Mouse (Mus musculus): ENCODE data around the gene Scg5. TPM values are rescaled to one million over a fixed set of nuclear protein-coding genes. Genes with fewer than 3 reads are reported as not detected.
A peak's percentile ranks its signal among the peaks of the same experiment; 100 is the strongest.

The Scg5 gene
- 0.61 and 0.85 TPM in 2 replicates for polyA plus RNA-seq (2016; fragmentation: Nextera tagmentation; extraction: Ambion mirVana)

DNA sequence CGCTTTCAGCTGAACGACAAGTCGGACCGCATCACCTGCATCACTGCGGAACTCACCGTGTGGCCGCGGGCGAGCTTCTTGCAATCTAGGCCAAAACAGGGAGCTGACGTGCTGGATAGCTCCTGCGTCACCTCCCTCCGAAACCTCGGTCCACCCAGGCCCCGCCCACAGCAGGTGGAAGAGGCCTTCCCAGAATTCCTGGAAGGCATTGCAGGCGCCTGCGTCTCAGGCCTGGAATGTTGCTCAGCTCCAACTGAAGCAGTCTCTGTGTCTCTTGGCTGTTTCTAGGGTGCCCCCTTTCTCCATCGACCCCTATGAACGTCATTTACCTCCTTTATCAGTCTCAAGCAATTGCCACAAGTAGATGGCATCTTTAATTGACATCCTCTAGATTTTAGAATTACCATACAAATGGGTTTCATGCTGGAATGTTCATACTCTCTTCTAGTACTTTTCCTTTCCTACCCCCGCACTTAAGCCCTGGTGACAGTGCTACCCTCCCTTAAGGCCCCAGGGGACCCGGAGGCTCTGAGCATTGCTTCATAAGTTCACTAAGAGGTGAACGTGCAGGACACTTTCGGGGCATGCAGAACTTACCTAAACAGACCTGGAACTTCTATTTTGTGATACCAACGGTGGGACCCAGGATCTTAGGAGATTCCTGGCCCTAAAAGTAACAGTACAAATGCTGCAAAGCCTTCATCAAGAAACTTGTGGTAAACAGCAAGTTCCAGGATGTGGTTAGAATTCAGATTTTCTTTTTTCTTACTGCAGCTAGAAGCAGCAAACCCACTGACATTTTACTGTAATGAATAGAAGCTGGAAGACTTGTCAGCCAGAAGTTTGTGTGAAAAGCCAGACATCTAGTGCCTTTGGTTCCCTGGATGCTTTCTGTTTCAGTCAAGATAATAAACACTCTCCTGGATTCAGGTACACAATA, at the start of gene Scg5:
TSS of gene Scg5 (minus strand) at position 179 of the 940 bp plus-strand sequence.
- H3K27ac ChIP-seq = no peak within 1 kb of the TSS
- WGBS = 12% methylated on average over 23 of the region's 23 CpGs

DNA sequence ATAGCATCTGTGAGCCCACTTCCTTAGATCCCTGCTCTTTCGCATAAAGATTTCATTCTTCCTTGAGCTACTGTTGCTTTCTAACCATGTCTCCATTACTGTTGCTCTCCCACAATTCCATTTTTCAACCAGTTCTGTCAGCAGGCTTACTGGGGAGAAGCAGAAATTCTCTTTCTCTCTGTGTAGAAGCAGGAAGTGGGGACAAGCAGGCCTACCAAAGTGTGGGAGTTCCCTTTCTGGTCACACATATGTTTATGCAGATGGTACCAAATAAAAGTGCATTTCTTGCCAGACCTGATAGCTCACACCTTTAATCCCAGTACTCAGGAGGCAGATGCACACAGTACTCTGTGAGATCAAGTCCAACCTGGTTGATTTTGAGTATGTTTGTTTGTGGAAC, 41.2 kb upstream of the Scg5 start:
- no peak overlapping the region for H3K27ac ChIP-seq
- no peaks in the 10 kb centered on the region for H3K9me3 ChIP-seq (replicated peaks)
- no peaks in the 10 kb centered on the region for H3K36me3 ChIP-seq
- H3K4me3 ChIP-seq = no peak overlapping the region
- 93% methylated on average over 1 of the region's 1 CpGs for WGBS
- no peaks in the 10 kb centered on the region for H3K27me3 ChIP-seq (ENCODE audit: low read depth, poor library complexity, severe bottlenecking)
- no peak for DNase-seq (ENCODE audit: low spot score)
- no peaks in the 10 kb centered on the region for H3K4me1 ChIP-seq

More for the DNA sequence above, at the start of gene Scg5:
- H3K36me3 ChIP-seq = peaks cover 35% of the 10 kb centered on the region
- H3K27me3 ChIP-seq (ENCODE audit: low read depth, poor library complexity, severe bottlenecking) = no peaks in the 10 kb centered on the region
- peaks cover 11% of the 10 kb centered on the region for H3K4me1 ChIP-seq
- peak; percentile 79 for DNase-seq (ENCODE audit: low spot score)
- peak within 1 kb of the TSS; percentile 47 for H3K4me3 ChIP-seq
- no peaks in the 10 kb centered on the region for H3K9me3 ChIP-seq (replicated peaks)

DNA sequence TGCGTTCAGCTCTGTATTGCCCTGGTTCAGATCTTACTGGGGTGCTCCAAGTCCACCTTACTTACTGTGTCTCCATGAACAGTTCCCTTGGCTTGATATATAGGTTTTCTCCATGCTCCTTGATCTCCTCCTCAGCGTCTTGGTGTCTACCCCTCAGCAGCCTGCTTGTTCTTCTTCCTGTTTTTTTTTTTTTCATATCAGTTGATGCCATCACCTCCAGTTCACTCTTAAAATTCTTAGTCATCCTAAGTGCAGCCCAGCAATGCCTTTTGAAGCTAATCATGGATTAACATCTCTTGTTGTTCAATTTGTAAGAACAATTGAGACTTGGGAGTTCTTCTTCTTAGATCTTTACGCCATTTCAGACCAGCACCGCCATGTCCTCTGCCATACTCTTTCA, 39.5 kb upstream of the Scg5 start:
- DNase-seq (ENCODE audit: low spot score) = no peak
- Histone ChIP-seq H3K36me3 (no peaks in the 10 kb centered on the region), H3K9me3 (replicated peaks) (no peaks in the 10 kb centered on the region), H3K4me3 (no peak overlapping the region), H3K27me3 (ENCODE audit: low read depth, poor library complexity, severe bottlenecking) (no peaks in the 10 kb centered on the region), H3K27ac (no peak overlapping the region), H3K4me1 (no peaks in the 10 kb centered on the region)
- WGBS = 83% methylated on average over 4 of the region's 4 CpGs

GRCm38 (mm10) chr2:113866155-113866554, 37.2 kb upstream of the Scg5 start:
- Histone ChIP-seq H3K9me3 (replicated peaks) (no peaks in the 10 kb centered on the region), H3K36me3 (no peaks in the 10 kb centered on the region), H3K27ac (no peak overlapping the region), H3K4me1 (no peaks in the 10 kb centered on the region), H3K27me3 (ENCODE audit: low read depth, poor library complexity, severe bottlenecking) (no peaks in the 10 kb centered on the region), H3K4me3 (no peak overlapping the region)
- no peak for DNase-seq (ENCODE audit: low spot score)
- WGBS = 63% methylated on average over 2 of the region's 2 CpGs

DNA sequence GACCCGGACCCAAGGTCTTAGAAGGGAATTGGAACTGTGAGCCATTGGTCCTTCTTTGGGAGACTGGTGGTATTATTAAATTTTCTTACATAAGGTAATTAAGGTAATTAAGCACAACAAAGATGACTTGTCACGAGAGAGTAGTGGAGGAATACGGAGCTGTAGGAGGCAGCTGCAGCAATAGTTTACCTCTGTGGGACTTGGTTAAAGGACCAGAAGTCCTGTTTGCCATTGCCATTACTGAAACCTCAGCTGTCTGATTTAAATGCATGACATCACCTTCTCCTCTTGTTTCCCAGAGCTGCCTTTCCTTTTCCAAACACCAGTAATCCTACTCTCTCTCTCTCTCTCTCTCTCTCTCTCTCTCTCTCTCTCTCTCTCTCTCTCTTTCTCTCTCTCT, 20.2 kb upstream of the Scg5 start:
- no peaks in the 10 kb centered on the region for H3K9me3 ChIP-seq (replicated peaks)
- no peaks in the 10 kb centered on the region for H3K27me3 ChIP-seq (ENCODE audit: low read depth, poor library complexity, severe bottlenecking)
- H3K27ac ChIP-seq = peak overlapping the region; percentile 92
- H3K4me3 ChIP-seq = peak overlapping the region; percentile 87
- WGBS = 3% methylated on average over 3 of the region's 3 CpGs
- no peak for DNase-seq (ENCODE audit: low spot score)
- H3K36me3 ChIP-seq = peaks cover 15% of the 10 kb centered on the region
- peaks cover 20% of the 10 kb centered on the region for H3K4me1 ChIP-seq

DNA sequence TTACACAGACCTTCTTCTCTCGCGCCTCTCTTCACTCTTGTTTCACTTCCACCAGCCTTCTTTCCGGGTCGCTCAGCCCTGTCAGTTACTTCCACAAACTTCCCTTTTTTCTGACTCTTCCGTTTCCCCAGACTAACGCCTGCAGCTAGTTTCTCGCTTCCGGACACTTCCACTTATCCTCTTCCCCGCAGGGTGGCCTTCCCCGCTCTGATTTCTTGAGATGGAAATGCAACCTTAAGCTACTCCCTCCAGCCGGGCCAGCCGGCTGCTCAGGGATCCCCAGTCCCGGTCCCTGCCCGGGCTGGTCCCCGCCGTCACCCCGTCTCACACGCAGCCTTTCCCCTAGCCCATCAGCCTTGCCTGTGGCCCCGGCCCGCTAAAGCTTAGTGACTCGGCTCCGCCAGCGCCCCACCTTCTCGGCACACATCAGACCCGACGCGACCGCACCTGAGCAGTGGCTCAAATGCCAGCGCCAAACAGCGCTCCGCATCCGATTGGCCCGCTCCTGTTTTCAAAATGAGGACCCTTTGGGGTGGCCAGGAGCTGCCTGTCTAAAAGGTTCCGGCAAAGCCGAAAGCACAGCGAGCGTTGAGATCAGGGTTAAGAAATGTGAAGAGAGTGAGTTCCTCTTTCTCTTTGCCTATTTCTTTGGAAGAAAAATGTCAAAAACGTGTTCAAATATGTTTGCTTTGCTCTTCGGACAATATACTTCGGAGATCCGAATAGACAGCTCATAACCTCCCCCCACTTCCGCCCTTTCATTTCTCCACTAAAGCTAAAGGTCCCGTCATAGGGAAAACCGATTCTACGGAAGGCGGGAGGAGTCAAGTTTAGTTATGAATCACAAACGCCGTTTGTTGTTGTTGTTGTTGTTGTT, 19.6 kb upstream of the Scg5 start, which contains the start of gene Arhgap11a:
TSS of gene Arhgap11a (minus strand) at position 417 of the 877 bp plus-strand sequence.
- Histone ChIP-seq H3K36me3 (peaks cover 22% of the 10 kb centered on the region), H3K9me3 (replicated peaks) (no peaks in the 10 kb centered on the region), H3K27me3 (ENCODE audit: low read depth, poor library complexity, severe bottlenecking) (no peaks in the 10 kb centered on the region), H3K4me1 (peaks cover 20% of the 10 kb centered on the region), H3K27ac (peak within 1 kb of the TSS; percentile 92), H3K4me3 (peak within 1 kb of the TSS; percentile 87)
- WGBS = under 1% methylated on average over 48 of the region's 48 CpGs
- DNase-seq (ENCODE audit: low spot score) = peak; percentile 92

DNA sequence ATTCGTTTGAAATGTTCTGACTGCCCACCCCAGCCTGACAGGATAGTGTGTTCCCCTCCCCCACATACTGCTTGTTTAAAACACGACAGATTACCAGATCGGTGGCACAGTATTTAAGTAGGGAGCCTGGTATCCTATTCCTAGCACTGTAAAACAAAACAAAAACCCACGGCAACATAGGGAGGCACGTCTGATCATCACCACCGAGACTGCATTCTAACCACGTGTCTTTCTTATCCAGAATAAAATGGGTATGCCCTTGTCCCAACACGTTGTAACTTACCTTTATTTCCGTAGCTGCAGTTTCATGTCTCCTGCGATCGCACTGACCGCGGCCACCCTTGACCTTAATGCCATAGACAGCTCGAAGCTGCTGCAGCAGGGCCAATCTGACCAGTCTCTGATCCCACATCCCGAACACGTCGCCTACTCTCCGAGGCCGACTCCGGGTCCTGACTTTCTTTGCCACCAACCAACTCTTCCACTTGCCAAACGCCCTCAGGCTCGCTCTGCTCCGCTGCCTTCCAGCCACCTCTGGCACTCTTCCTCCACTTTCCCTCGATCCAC, 18.8 kb upstream of the Scg5 start:
- Histone ChIP-seq H3K9me3 (replicated peaks) (no peaks in the 10 kb centered on the region), H3K27me3 (ENCODE audit: low read depth, poor library complexity, severe bottlenecking) (no peaks in the 10 kb centered on the region), H3K4me1 (peaks cover 20% of the 10 kb centered on the region), H3K36me3 (peaks cover 28% of the 10 kb centered on the region), H3K4me3 (peak overlapping the region; percentile 87), H3K27ac (peak overlapping the region; percentile 92)
- no peak for DNase-seq (ENCODE audit: low spot score)
- under 1% methylated on average over 24 of the region's 24 CpGs for WGBS

GRCm38 (mm10) chr2:113845081-113845480, 16.2 kb upstream of the Scg5 start:
- 87% methylated on average over 4 of the region's 4 CpGs for WGBS
- no peaks in the 10 kb centered on the region for H3K9me3 ChIP-seq (replicated peaks)
- H3K4me1 ChIP-seq = peaks cover 20% of the 10 kb centered on the region
- no peaks in the 10 kb centered on the region for H3K27me3 ChIP-seq (ENCODE audit: low read depth, poor library complexity, severe bottlenecking)
- H3K36me3 ChIP-seq = peaks cover 55% of the 10 kb centered on the region
- no peak overlapping the region for H3K4me3 ChIP-seq
- no peak overlapping the region for H3K27ac ChIP-seq
- DNase-seq (ENCODE audit: low spot score) = no peak

DNA sequence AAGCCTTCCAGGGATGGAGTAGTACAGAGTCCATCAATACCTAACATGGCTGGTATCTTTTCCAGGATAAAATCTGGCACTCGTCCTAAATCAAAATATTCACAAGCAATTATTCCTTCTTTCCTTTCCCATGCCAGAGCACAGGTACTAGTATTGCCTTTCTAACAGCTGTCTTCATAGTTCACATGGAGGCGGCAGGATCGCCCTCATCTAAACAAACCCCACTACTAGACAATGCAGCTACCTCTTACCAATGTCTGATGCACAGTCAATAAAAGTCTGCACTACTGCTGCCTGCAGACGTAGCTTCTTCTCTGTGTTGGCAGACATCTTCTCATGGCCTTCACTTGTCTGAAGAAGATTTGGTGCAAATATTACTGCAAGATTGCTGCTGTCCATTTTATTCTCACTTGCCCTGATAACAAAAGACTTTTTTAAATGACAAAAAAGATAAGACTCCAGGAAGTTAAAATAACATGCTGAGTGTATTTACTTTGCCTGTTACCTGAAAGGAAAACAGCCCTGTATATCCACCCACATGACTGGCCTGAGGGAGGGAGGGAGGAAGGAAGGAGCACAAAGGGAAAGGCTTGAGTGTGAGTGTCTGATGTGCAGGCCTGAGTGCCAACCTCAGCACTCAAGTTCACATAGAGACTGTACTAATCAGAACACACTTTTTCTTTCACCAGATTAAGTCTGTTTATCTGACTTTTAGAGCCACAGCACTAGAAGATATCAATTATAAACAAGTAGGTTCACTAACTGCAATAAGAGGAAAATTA, 12.9 kb upstream of the Scg5 start:
- 93% methylated on average over 4 of the region's 4 CpGs for WGBS
- Histone ChIP-seq H3K27me3 (ENCODE audit: low read depth, poor library complexity, severe bottlenecking) (no peaks in the 10 kb centered on the region), H3K36me3 (peaks cover 87% of the 10 kb centered on the region), H3K4me3 (no peak overlapping the region), H3K27ac (no peak overlapping the region), H3K4me1 (peaks cover 11% of the 10 kb centered on the region), H3K9me3 (replicated peaks) (no peaks in the 10 kb centered on the region)
- DNase-seq (ENCODE audit: low spot score) = no peak

DNA sequence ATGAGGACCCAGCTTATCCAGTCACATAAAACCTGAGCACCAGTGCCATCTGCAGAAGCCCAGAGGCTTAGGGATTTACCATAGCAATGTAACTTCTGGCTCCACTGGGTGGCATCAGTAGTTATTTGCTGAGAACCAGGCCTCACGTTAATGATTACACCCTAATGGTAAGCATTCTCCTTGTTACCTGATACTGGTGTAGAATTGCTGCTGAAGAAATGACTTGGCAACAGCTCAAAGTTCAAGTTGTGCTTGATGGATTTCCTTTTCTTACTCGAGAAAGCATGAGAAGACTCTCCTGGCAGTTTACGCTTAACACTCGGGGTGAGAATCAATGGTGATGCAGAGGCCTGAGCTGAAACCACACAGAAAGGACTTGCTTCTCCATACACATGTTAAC, 10.6 kb upstream of the Scg5 start:
- H3K4me3 ChIP-seq = no peak overlapping the region
- peaks cover 99% of the 10 kb centered on the region for H3K36me3 ChIP-seq
- no peak overlapping the region for H3K27ac ChIP-seq
- no peaks in the 10 kb centered on the region for H3K4me1 ChIP-seq
- H3K9me3 ChIP-seq (replicated peaks) = no peaks in the 10 kb centered on the region
- no peaks in the 10 kb centered on the region for H3K27me3 ChIP-seq (ENCODE audit: low read depth, poor library complexity, severe bottlenecking)
- DNase-seq (ENCODE audit: low spot score) = no peak
- WGBS = 85% methylated on average over 4 of the region's 4 CpGs

- no peaks in the 10 kb centered on the region for H3K4me1 ChIP-seq
- DNase-seq (ENCODE audit: low spot score) = no peak
- H3K27ac ChIP-seq = no peak overlapping the region
- WGBS = 92% methylated on average over 3 of the region's 3 CpGs
- peaks cover 94% of the 10 kb centered on the region for H3K36me3 ChIP-seq
- no peak overlapping the region for H3K4me3 ChIP-seq
- no peaks in the 10 kb centered on the region for H3K27me3 ChIP-seq (ENCODE audit: low read depth, poor library complexity, severe bottlenecking)
- H3K9me3 ChIP-seq (replicated peaks) = no peaks in the 10 kb centered on the region
These were observed 6.3 kb upstream of the Scg5 start for GRCm38 (mm10) chr2:113835219-113835618.
